Mouse (Mus musculus): Measurements from ENCODE around the gene Vezt. TPM values are rescaled to one million over a fixed set of nuclear protein-coding genes. Genes with fewer than 3 reads are reported as not detected.

The Vezt gene
- polyA plus RNA-seq, 1 experiment from 2014 or later: 26.9 TPM

DNA sequence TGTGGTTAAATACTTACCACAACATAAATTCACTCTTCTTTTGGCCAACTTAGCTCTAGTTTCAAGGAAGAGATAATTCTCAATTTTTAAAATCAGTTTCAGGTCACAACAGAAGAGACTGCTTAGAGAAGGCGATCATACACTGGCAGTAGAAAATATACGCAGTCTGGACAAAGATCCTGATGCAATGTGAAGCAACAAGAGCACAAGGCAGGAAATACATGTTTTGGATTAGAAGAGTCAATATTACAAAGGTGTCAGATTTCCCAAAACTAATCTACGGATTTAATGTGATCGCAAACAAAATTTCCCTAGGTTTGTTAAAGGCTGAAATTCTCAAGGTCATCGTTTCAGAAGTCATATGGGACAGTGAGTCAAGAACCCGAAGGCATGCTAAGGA, 4.5 kb downstream of the Vezt start:
- H3K9ac ChIP-seq (ENCODE audit: low read depth, low read length): no peak overlapping the region
- no peak for ATAC-seq (replicated peaks; ENCODE audit: insufficient number of reproducible peaks, low FRiP score, low TSS enrichment)

DNA sequence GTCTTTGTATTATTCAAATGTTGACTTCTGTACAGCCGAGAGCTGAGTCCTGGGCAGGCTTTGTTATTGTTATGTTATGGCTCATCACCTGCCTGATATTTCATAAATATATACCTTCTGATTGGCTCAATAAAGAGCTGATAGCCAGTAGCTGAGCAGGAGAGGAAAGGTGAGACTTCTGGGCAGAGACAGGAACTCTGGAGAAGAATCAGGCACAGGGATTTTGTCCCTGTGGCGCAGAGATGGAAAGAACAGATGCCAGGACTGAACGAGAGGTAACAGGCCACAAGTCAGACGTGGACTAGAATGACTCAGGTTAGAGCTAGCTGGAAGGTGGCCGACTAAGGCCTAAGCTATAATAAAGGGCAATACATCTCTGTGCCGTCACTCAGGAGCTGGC, 7.1 kb downstream of the Vezt start:
- WGBS (ENCODE audit: insufficient replicate concordance): 82% methylated on average over 6 of the region's 6 CpGs
- Histone ChIP-seq H3K4me3 (ENCODE audit: low read depth, low read length) (no peak overlapping the region), H3K9me3 (replicated peaks; ENCODE audit: control insufficient read depth, low read length) (no peaks in the 10 kb centered on the region), H3K4me2 (no peak overlapping the region), H3K27ac (ENCODE audit: low read depth, low read length) (no peak overlapping the region), H3K27me3 (ENCODE audit: control insufficient read depth, insufficient read depth, low read length) (no peaks in the 10 kb centered on the region), H3K9ac (ENCODE audit: low read depth, low read length) (no peak overlapping the region), H3K4me1 (ENCODE audit: control insufficient read depth, insufficient read depth, low read length) (no peaks in the 10 kb centered on the region), H3K36me3 (ENCODE audit: control insufficient read depth, insufficient read depth, low read length) (no peaks in the 10 kb centered on the region)
- no peak for ATAC-seq (replicated peaks; ENCODE audit: insufficient number of reproducible peaks, low FRiP score, low TSS enrichment)

More for the DNA sequence above, 4.5 kb downstream of the Vezt start:
- WGBS (ENCODE audit: insufficient replicate concordance): 93% methylated on average over 6 of the region's 6 CpGs
- Histone ChIP-seq H3K4me2 (no peak overlapping the region), H3K27ac (ENCODE audit: low read depth, low read length) (no peak overlapping the region), H3K4me3 (ENCODE audit: low read depth, low read length) (no peak overlapping the region), H3K9me3 (replicated peaks; ENCODE audit: control insufficient read depth, low read length) (no peaks in the 10 kb centered on the region), H3K4me1 (ENCODE audit: control insufficient read depth, insufficient read depth, low read length) (peaks cover 10% of the 10 kb centered on the region), H3K27me3 (ENCODE audit: control insufficient read depth, insufficient read depth, low read length) (no peaks in the 10 kb centered on the region), H3K36me3 (ENCODE audit: control insufficient read depth, insufficient read depth, low read length) (no peaks in the 10 kb centered on the region)

DNA sequence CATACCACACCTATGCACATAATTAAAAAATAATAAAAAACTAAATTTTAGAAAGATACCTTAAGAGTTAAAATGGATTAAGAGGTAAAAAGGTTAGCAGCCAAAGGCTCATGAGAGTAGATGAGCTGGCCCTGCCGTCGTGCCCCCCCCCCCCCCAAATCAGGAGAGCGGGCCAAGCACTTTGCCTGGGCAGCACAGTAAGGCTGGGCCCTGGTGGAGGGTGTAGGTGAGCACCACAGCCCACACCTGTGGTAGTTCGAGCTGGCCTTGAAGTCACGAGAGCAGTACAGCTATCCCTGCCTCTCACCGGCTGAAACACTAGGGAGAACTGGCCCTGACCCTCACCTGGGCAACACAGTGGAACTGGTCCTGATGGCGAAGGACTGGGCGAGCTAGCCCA, 10.5 kb downstream of the Vezt start:
- no peaks in the 10 kb centered on the region for H3K4me1 ChIP-seq (ENCODE audit: control insufficient read depth, insufficient read depth, low read length)
- no peaks in the 10 kb centered on the region for H3K27me3 ChIP-seq (ENCODE audit: control insufficient read depth, insufficient read depth, low read length)
- H3K27ac ChIP-seq (ENCODE audit: low read depth, low read length): no peak overlapping the region
- no peaks in the 10 kb centered on the region for H3K36me3 ChIP-seq (ENCODE audit: control insufficient read depth, insufficient read depth, low read length)
- no peak for ATAC-seq (replicated peaks; ENCODE audit: insufficient number of reproducible peaks, low FRiP score, low TSS enrichment)
- H3K4me3 ChIP-seq (ENCODE audit: low read depth, low read length): no peak overlapping the region
- H3K9me3 ChIP-seq (replicated peaks; ENCODE audit: control insufficient read depth, low read length): no peaks in the 10 kb centered on the region
- no peak overlapping the region for H3K4me2 ChIP-seq
- H3K9ac ChIP-seq (ENCODE audit: low read depth, low read length): no peak overlapping the region
- WGBS (ENCODE audit: insufficient replicate concordance): 90% methylated on average over 7 of the region's 8 CpGs

DNA sequence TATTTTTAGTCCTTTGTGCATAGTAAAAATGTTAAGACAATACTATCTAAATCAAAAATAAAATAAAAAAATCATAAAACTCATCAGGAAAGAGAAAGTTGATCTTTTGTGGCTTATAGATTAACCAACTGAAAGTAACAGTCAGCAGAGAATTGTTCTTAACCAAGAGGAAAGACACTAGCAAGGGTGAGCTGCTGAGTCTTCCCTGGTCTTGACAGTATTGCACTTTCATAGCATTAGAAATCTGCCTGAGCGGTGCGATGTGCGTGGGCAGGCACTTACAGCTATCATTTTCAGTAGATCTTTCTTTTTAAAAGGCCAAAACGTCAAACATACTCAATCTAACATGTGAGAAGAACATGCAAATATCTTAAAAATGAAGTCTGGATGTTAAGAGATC, 14.6 kb downstream of the Vezt start:
- no peaks in the 10 kb centered on the region for H3K36me3 ChIP-seq (ENCODE audit: control insufficient read depth, insufficient read depth, low read length)
- ATAC-seq (replicated peaks; ENCODE audit: insufficient number of reproducible peaks, low FRiP score, low TSS enrichment): no peak
- H3K4me2 ChIP-seq: no peak overlapping the region

DNA sequence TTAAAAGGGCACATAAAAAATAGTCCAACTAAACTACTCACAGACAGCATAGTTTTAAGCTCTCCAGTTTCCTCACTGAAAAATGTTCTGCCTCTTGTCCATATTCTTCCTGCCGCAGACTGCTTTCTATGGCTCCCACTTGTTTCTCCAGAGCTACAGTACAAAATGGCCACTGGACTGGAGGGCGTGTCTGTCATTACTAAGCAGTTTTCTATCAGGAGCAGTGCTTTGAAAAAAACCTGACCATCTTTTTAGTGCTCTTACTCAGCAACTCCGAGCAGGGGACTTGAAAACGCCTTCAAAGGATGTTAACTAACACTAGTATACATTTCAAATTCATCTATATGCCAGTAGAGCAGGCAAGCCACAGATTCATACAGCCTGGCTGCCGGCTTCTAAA, 15.0 kb downstream of the Vezt start:
- H3K4me2 ChIP-seq: no peak overlapping the region
- 71% methylated on average over 5 of the region's 5 CpGs for WGBS (ENCODE audit: insufficient replicate concordance)
- H3K36me3 ChIP-seq (ENCODE audit: control insufficient read depth, insufficient read depth, low read length): no peaks in the 10 kb centered on the region
- 0 out of 2 replicates have a peak, but pooled peaks have one; percentile 4 for ATAC-seq (replicated peaks; ENCODE audit: insufficient number of reproducible peaks, low FRiP score, low TSS enrichment)
- H3K9ac ChIP-seq (ENCODE audit: low read depth, low read length): no peak overlapping the region
- no peaks in the 10 kb centered on the region for H3K27me3 ChIP-seq (ENCODE audit: control insufficient read depth, insufficient read depth, low read length)
- no peaks in the 10 kb centered on the region for H3K4me1 ChIP-seq (ENCODE audit: control insufficient read depth, insufficient read depth, low read length)
- no peak overlapping the region; the same call in 1 of the 2 replicates for H3K27ac ChIP-seq (ENCODE audit: low read depth, low read length)
- H3K9me3 ChIP-seq (replicated peaks; ENCODE audit: control insufficient read depth, low read length): no peaks in the 10 kb centered on the region
- H3K4me3 ChIP-seq (ENCODE audit: low read depth, low read length): no peak overlapping the region

More for the DNA sequence above, 14.6 kb downstream of the Vezt start:
- 89% methylated on average over 4 of the region's 4 CpGs for WGBS (ENCODE audit: insufficient replicate concordance)
- no peak overlapping the region for H3K4me3 ChIP-seq (ENCODE audit: low read depth, low read length)
- H3K9me3 ChIP-seq (replicated peaks; ENCODE audit: control insufficient read depth, low read length): no peaks in the 10 kb centered on the region
- H3K27ac ChIP-seq (ENCODE audit: low read depth, low read length): no peak overlapping the region
- no peaks in the 10 kb centered on the region for H3K27me3 ChIP-seq (ENCODE audit: control insufficient read depth, insufficient read depth, low read length)
- no peak overlapping the region for H3K9ac ChIP-seq (ENCODE audit: low read depth, low read length)
- H3K4me1 ChIP-seq (ENCODE audit: control insufficient read depth, insufficient read depth, low read length): no peaks in the 10 kb centered on the region

DNA sequence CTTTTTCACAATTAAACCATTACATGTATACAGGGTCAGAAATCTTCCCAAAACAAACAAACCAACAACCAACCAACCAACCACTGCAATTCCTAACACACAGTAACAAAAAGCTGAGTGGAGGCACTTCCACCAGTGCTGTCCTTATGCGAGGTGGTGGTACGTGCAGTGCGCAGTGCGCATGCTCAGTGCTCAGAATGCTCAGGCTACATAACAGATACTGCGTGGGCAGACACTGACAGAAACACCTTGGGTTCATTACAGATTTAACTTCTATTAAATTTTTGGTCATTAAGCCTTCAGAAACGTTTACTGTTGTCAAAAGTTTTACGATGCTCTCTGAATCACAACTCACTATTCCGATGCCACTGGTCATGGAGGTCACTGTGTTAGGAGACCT, 18.2 kb downstream of the Vezt start:
- Histone ChIP-seq H3K4me3 (ENCODE audit: low read depth, low read length) (no peak overlapping the region), H3K9me3 (replicated peaks; ENCODE audit: control insufficient read depth, low read length) (no peaks in the 10 kb centered on the region), H3K27ac (ENCODE audit: low read depth, low read length) (no peak overlapping the region), H3K36me3 (ENCODE audit: control insufficient read depth, insufficient read depth, low read length) (no peaks in the 10 kb centered on the region), H3K4me1 (ENCODE audit: control insufficient read depth, insufficient read depth, low read length) (no peaks in the 10 kb centered on the region), H3K4me2 (no peak overlapping the region), H3K27me3 (ENCODE audit: control insufficient read depth, insufficient read depth, low read length) (no peaks in the 10 kb centered on the region), H3K9ac (ENCODE audit: low read depth, low read length) (no peak overlapping the region)
- WGBS (ENCODE audit: insufficient replicate concordance): 92% methylated on average over 8 of the region's 8 CpGs
- ATAC-seq (replicated peaks; ENCODE audit: insufficient number of reproducible peaks, low FRiP score, low TSS enrichment): no peak

DNA sequence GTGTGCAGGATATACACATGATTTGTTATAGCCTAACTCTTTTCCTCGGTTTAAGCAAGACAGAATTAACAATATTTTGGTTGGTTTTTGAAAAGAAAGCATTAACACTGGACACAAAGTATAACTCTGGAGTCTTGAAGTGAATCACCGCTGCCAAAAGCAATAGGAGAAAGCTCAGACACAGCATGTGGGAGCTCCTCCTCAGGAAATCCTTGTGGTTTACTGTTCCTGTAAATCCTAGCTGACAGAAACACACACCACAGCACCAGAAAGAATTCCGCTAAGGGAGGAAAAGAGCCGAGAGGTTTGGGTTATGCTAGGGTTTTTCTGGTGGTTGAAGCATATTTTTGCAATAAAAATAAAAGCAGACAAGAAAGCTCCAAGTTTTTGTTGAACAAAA, 21.4 kb downstream of the Vezt start:
- no peak overlapping the region for H3K4me3 ChIP-seq (ENCODE audit: low read depth, low read length)
- H3K27ac ChIP-seq (ENCODE audit: low read depth, low read length): no peak overlapping the region
- no peaks in the 10 kb centered on the region for H3K27me3 ChIP-seq (ENCODE audit: control insufficient read depth, insufficient read depth, low read length)
- no peak for ATAC-seq (replicated peaks; ENCODE audit: insufficient number of reproducible peaks, low FRiP score, low TSS enrichment)
- no peak overlapping the region for H3K9ac ChIP-seq (ENCODE audit: low read depth, low read length)
- no peak overlapping the region for H3K4me2 ChIP-seq
- no peaks in the 10 kb centered on the region for H3K36me3 ChIP-seq (ENCODE audit: control insufficient read depth, insufficient read depth, low read length)
- H3K4me1 ChIP-seq (ENCODE audit: control insufficient read depth, insufficient read depth, low read length): no peaks in the 10 kb centered on the region
- H3K9me3 ChIP-seq (replicated peaks; ENCODE audit: control insufficient read depth, low read length): no peaks in the 10 kb centered on the region
- WGBS (ENCODE audit: insufficient replicate concordance): 75% methylated on average over 4 of the region's 4 CpGs

DNA sequence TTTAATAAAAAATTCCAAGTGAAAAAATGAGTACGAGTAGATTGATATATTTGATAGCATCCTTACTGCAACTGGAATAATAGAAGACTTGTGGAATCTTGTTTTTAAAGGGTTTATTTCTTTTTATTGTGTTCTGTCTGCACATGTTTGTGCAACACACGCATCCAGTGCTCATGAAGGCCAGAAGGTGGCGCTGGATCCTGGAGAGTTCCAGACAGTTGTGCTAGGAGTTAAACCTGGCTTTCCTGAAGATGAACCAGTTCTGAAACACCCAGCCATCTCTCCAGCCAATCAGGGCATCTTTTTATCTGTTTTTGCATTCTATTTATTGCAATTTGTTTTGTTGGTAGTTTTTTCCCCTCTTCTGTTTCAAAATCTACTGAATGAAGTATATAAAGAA, 22.4 kb downstream of the Vezt start:
- Histone ChIP-seq H3K27ac (ENCODE audit: low read depth, low read length) (no peak overlapping the region), H3K27me3 (ENCODE audit: control insufficient read depth, insufficient read depth, low read length) (no peaks in the 10 kb centered on the region), H3K4me1 (ENCODE audit: control insufficient read depth, insufficient read depth, low read length) (no peaks in the 10 kb centered on the region), H3K4me3 (ENCODE audit: low read depth, low read length) (no peak overlapping the region), H3K4me2 (no peak overlapping the region), H3K9me3 (replicated peaks; ENCODE audit: control insufficient read depth, low read length) (no peaks in the 10 kb centered on the region), H3K9ac (ENCODE audit: low read depth, low read length) (no peak overlapping the region), H3K36me3 (ENCODE audit: control insufficient read depth, insufficient read depth, low read length) (no peaks in the 10 kb centered on the region)
- WGBS (ENCODE audit: insufficient replicate concordance): 47% methylated on average over 3 of the region's 3 CpGs
- no peak for ATAC-seq (replicated peaks; ENCODE audit: insufficient number of reproducible peaks, low FRiP score, low TSS enrichment)

DNA sequence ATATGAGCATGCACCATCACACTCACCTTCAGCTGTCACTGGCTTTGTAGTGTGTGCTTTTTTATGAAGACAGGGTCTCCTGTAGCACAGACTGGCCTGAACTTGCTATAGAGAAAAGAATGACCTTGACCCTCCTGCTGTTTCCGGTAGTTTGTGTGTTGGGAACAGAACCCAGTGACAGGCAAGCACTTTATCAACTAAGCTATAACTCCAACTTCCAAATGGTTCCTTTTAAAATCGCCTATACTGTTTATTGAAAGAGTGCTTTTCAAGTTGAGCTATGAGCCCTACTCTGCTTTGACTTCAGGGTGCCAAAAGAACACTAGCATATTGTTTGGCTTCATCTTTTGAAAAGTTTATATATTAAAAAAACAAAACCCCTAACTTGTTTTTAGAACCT, 24.6 kb downstream of the Vezt start:
- ATAC-seq (replicated peaks; ENCODE audit: insufficient number of reproducible peaks, low FRiP score, low TSS enrichment): no peak
- Histone ChIP-seq H3K27me3 (ENCODE audit: control insufficient read depth, insufficient read depth, low read length) (no peaks in the 10 kb centered on the region), H3K4me2 (no peak overlapping the region), H3K9me3 (replicated peaks; ENCODE audit: control insufficient read depth, low read length) (no peaks in the 10 kb centered on the region), H3K27ac (ENCODE audit: low read depth, low read length) (no peak overlapping the region; the same call in 1 of the 2 replicates), H3K4me3 (ENCODE audit: low read depth, low read length) (no peak overlapping the region), H3K9ac (ENCODE audit: low read depth, low read length) (no peak overlapping the region), H3K36me3 (ENCODE audit: control insufficient read depth, insufficient read depth, low read length) (peaks cover 2% of the 10 kb centered on the region; the same call in 1 of the 2 replicates), H3K4me1 (ENCODE audit: control insufficient read depth, insufficient read depth, low read length) (no peaks in the 10 kb centered on the region)
- 38% methylated on average over 2 of the region's 2 CpGs for WGBS (ENCODE audit: insufficient replicate concordance)

All from heart, embryonic 11.5 days (tissue).